ENCODE assay signal across 7 mouse cellular contexts in the genomic region with DNA sequence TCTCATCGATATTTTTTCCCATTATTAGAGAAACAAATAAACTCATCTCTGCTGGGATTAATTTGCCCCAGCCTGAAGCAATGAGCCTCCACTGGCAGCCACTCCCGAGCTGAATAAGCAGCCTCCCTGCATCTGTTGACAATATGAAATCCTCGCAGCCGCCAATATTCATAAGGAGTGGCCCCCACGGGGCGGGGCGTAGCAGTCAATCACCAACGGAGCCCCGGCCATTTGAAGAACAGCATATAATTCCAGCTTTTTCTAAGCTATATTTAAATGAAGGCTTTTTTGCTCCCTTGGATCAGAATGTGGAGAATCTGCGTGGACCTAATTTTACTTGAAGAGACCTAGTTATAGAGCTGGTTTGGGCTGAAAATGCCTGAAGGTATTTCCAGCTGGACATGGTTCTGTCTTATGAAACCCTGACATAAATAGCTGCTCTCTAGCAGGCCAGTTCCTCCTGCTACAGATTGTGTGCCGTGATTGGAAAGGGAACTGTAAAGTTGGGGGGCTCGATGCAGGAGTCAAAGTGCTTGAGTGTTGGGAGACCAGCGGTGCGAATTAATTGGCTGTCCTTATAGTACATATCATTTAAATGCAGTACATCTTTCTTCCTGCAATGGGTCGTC.
DNase-seq lines count a peak whose midpoint lies in the region; ATAC-seq lines count a peak whose summit lies in the region.

No protein-coding gene starts in this region.

- H3K27me3 ChIP-seq in neural tube, embryonic 12.5 days (replicated peaks): no peaks in the 10 kb centered on the region
- H3K27me3 ChIP-seq in embryonic facial prominence, embryonic 15.5 days: no peaks in the 10 kb centered on the region
- no peaks in the 10 kb centered on the region for H3K27me3 ChIP-seq in stomach, embryonic 14.5 days (ENCODE audit: control insufficient read depth, insufficient read depth, low read length)
- no peaks in the 10 kb centered on the region for H3K27me3 ChIP-seq in intestine, embryonic 15.5 days (replicated peaks)

- peaks cover 11% of the 10 kb centered on the region; the same call in 1 of the 2 replicates for H3K4me1 ChIP-seq in neural tube, embryonic 12.5 days
- peaks cover 31% of the 10 kb centered on the region for H3K4me1 ChIP-seq in embryonic facial prominence, embryonic 15.5 days
- H3K4me1 ChIP-seq in stomach, embryonic 14.5 days (ENCODE audit: control insufficient read depth, insufficient read depth, low read length): peaks cover 12% of the 10 kb centered on the region
- peaks cover 3% of the 10 kb centered on the region; the same call in 1 of the 2 replicates for H3K4me1 ChIP-seq in intestine, embryonic 15.5 days (replicated peaks)

- no peak overlapping the region for H3K9ac ChIP-seq in neural tube, embryonic 12.5 days
- H3K9ac ChIP-seq in embryonic facial prominence, embryonic 15.5 days: no peak overlapping the region
- H3K9ac ChIP-seq in stomach, embryonic 14.5 days (replicated peaks; ENCODE audit: low read depth, low read length): no peak overlapping the region
- H3K9ac ChIP-seq in intestine, embryonic 15.5 days: no peak overlapping the region

- H3K4me2 ChIP-seq in neural tube, embryonic 12.5 days (replicated peaks): no peak overlapping the region; the same call in 1 of the 2 replicates
- H3K4me2 ChIP-seq in embryonic facial prominence, embryonic 15.5 days (replicated peaks): peak overlapping the region; percentile 34
- H3K4me2 ChIP-seq in stomach, embryonic 14.5 days (replicated peaks; ENCODE audit: low read depth, low read length): no peak overlapping the region
- no peak overlapping the region for H3K4me2 ChIP-seq in intestine, embryonic 15.5 days (replicated peaks)

- no peak overlapping the region for H3K4me3 ChIP-seq in neural tube, embryonic 12.5 days
- peak overlapping the region; percentile 13; the same call in 1 of the 2 replicates for H3K4me3 ChIP-seq in embryonic facial prominence, embryonic 15.5 days (replicated peaks)
- no peak overlapping the region for H3K4me3 ChIP-seq in stomach, embryonic 14.5 days (ENCODE audit: low read depth, low read length)
- H3K4me3 ChIP-seq in intestine, embryonic 15.5 days (replicated peaks): no peak overlapping the region

- H3K9me3 ChIP-seq in neural tube, embryonic 12.5 days: no peaks in the 10 kb centered on the region
- no peaks in the 10 kb centered on the region for H3K9me3 ChIP-seq in embryonic facial prominence, embryonic 15.5 days (replicated peaks)
- no peaks in the 10 kb centered on the region for H3K9me3 ChIP-seq in stomach, embryonic 14.5 days (ENCODE audit: control insufficient read depth, low read depth, low read length)
- H3K9me3 ChIP-seq in intestine, embryonic 15.5 days: no peaks in the 10 kb centered on the region

- whole genome bisulfite sequencing in neural tube, embryonic 12.5 days: 63% methylated on average over 15 of the region's 15 CpGs
- 34% methylated on average over 15 of the region's 15 CpGs for WGBS in embryonic facial prominence, embryonic 15.5 days
- 71% methylated on average over 15 of the region's 15 CpGs for WGBS in stomach, embryonic 14.5 days
- 76% methylated on average over 15 of the region's 15 CpGs for WGBS in intestine, embryonic 15.5 days

- no peak overlapping the region for H3K27ac ChIP-seq in neural tube, embryonic 12.5 days
- H3K27ac ChIP-seq in embryonic facial prominence, embryonic 15.5 days (replicated peaks): peak overlapping the region; percentile 69
- H3K27ac ChIP-seq in stomach, embryonic 14.5 days (ENCODE audit: low read length): no peak overlapping the region
- no peak overlapping the region for H3K27ac ChIP-seq in intestine, embryonic 15.5 days

- no peaks in the 10 kb centered on the region for H3K36me3 ChIP-seq in neural tube, embryonic 12.5 days
- no peaks in the 10 kb centered on the region for H3K36me3 ChIP-seq in embryonic facial prominence, embryonic 15.5 days
- H3K36me3 ChIP-seq in stomach, embryonic 14.5 days (ENCODE audit: control insufficient read depth, insufficient read depth, low read length): no peaks in the 10 kb centered on the region
- H3K36me3 ChIP-seq in intestine, embryonic 15.5 days: no peaks in the 10 kb centered on the region

- no peak for DNase-seq in neural tube, embryonic 10.5 days (ENCODE audit: extremely low spot score, low spot score)
- peak; percentile 40 to 42 for DNase-seq in layer of hippocampus, adult 8-10 months (ENCODE audit: low spot score in 2 of 2)
- DNase-seq in adrenal gland, adult 2 months: no peak

- peak; percentile 37; the same call in 1 of the 2 replicates for ATAC-seq in neural tube, embryonic 12.5 days (ENCODE audit: low FRiP score, low read depth)
- ATAC-seq in embryonic facial prominence, embryonic 15.5 days (ENCODE audit: insufficient number of reproducible peaks, low FRiP score, low TSS enrichment, low read depth): peak; percentile 86
- peak; percentile 49; the same call in 1 of the 2 replicates for ATAC-seq in stomach, embryonic 14.5 days (ENCODE audit: insufficient number of reproducible peaks, insufficient read depth, low FRiP score, low read depth)
- no peak for ATAC-seq in intestine, embryonic 15.5 days

Comparison
In these comparisons a context has a peak if more than half of its experiments do, and no peak if none do; other contexts are left out.
1. DNase-seq: peak in layer of hippocampus, adult 8-10 months (2 of 2); none in neural tube, embryonic 10.5 days (single experiment) and adrenal gland, adult 2 months (single experiment).